Mouse (Mus musculus) CH12.LX (cell line): ENCODE data around the gene Kansl1l. TPM values are rescaled to one million over a fixed set of nuclear protein-coding genes. Genes with fewer than 3 reads are reported as not detected.

Experiments used
- DNase-seq: peaks from one replicate; pipeline ENCODE4 v3.0.0-alpha.2; 2013; ENCODE audit errors: extremely low read depth
- H3K27ac ChIP-seq: 2 replicates; pipeline ENCODE4 v1.5.1; 2012; ENCODE audit warnings: low read depth, mild to moderate bottlenecking, control low read depth, moderate library complexity; ENCODE audit not compliant: insufficient read depth
- H3K27me3 ChIP-seq: replicated peaks from 2 replicates; pipeline ENCODE3; 2012; ENCODE audit warnings: inconsistent platforms
- H3K36me3 ChIP-seq, 2 experiments: replicated peaks in 1 of 2; 2 replicates each; pipeline versions ENCODE3 to v1.6.1; 2012; ENCODE audit warnings: inconsistent platforms in 1 of 2, low read length in 1 of 2, mild to moderate bottlenecking in 1 of 2, mixed read lengths in 1 of 2, moderate library complexity in 1 of 2; ENCODE audit not compliant: control insufficient read depth in 1 of 2, insufficient read depth in 1 of 2
- H3K4me1 ChIP-seq, 2 experiments: 2 replicates each; pipeline ENCODE4 v1.6.1; 2012; ENCODE audit warnings: inconsistent platforms in 1 of 2, moderate library complexity in 1 of 2; ENCODE audit not compliant: insufficient read depth in 2 of 2, control insufficient read depth in 1 of 2
- H3K4me2 ChIP-seq: 2 replicates; pipeline ENCODE4 v1.6.1; 2012; ENCODE audit warnings: low read depth, mild to moderate bottlenecking, control low read depth; ENCODE audit not compliant: poor library complexity, insufficient read depth, severe bottlenecking
- H3K4me3 ChIP-seq, 3 experiments: fragments of 150-350 bp in 1 of 3; sonication (generic) in 1 of 3; replicated peaks in 1 of 3; 2 replicates each; pipeline versions ENCODE3 to v1.5.1; 2011 to 2012; ENCODE audit warnings: low read depth in 2 of 3, low read length in 2 of 3, mild to moderate bottlenecking in 2 of 3, moderate library complexity in 2 of 3, control low read depth in 1 of 3, improper control_type of control experiment in 1 of 3, inconsistent platforms in 1 of 3, mixed read lengths in 1 of 3; ENCODE audit not compliant: poor library complexity in 1 of 3
- H3K79me2 ChIP-seq: replicated peaks from 2 replicates; pipeline ENCODE4 v1.6.1; 2012; ENCODE audit warnings: mild to moderate bottlenecking, moderate library complexity; ENCODE audit not compliant: control insufficient read depth, poor library complexity, insufficient read depth, severe bottlenecking; ENCODE audit errors: extremely low read depth
- H3K9ac ChIP-seq: 2 replicates; pipeline ENCODE4 v1.6.1; 2012; ENCODE audit warnings: low read depth, mild to moderate bottlenecking, control low read depth, moderate library complexity; ENCODE audit not compliant: insufficient read depth
- H3K9me3 ChIP-seq: replicated peaks from 2 replicates; pipeline ENCODE3; 2012; ENCODE audit warnings: low read length, inconsistent platforms, mixed read lengths
- BHLHE40 ChIP-seq: IDR thresholded peaks from 2 replicates; pipeline ENCODE4 v1.6.1; 2011; ENCODE audit warnings: mild to moderate bottlenecking, low read depth, low read length, improper control_type of control experiment
- CHD1 ChIP-seq: IDR thresholded peaks from 2 replicates; pipeline ENCODE4 v1.6.1; 2012; ENCODE audit warnings: low read depth, low read length, improper control_type of control experiment, inconsistent platforms
- CHD2 ChIP-seq: IDR thresholded peaks from 2 replicates; pipeline ENCODE4 v1.6.1; 2011; ENCODE audit warnings: low read length, improper control_type of control experiment
- CTCF ChIP-seq, 2 experiments: IDR thresholded peaks in 1 of 2; conservative IDR thresholded peaks in 1 of 2; 2 replicates each; pipeline ENCODE4 v1.5.1; 2011 to 2012; ENCODE audit warnings: low read depth in 2 of 2, low read length in 2 of 2, improper control_type of control experiment in 1 of 2, inconsistent platforms in 1 of 2, mild to moderate bottlenecking in 1 of 2, moderate library complexity in 1 of 2
- ELF1 ChIP-seq: IDR thresholded peaks from 2 replicates; pipeline ENCODE4 v1.6.1; 2014; ENCODE audit warnings: low read depth, mild to moderate bottlenecking, inconsistent platforms, low read length, improper control_type of control experiment
- ETS1 ChIP-seq: conservative IDR thresholded peaks from 2 replicates; pipeline ENCODE4 v1.6.1; 2012; ENCODE audit warnings: low read depth, mild to moderate bottlenecking, inconsistent platforms, low read length, improper control_type of control experiment, moderate library complexity
- IRF4 ChIP-seq: IDR thresholded peaks from 2 replicates; pipeline ENCODE4 v1.6.1; 2014; ENCODE audit warnings: low read depth, mild to moderate bottlenecking, inconsistent platforms, low read length, improper control_type of control experiment
- JUND ChIP-seq: conservative IDR thresholded peaks from 2 replicates; pipeline ENCODE4 v1.6.1; 2011; ENCODE audit warnings: low read depth, low read length, improper control_type of control experiment
- MAX ChIP-seq: IDR thresholded peaks from 2 replicates; pipeline ENCODE4 v1.6.1; 2011; ENCODE audit warnings: low read length, improper control_type of control experiment
- MAZ ChIP-seq: IDR thresholded peaks from 2 replicates; pipeline ENCODE4 v1.6.1; 2012; ENCODE audit warnings: low read depth, mild to moderate bottlenecking, inconsistent platforms, low read length, improper control_type of control experiment, moderate library complexity
- MEF2A ChIP-seq: IDR thresholded peaks from 2 replicates; pipeline ENCODE4 v1.6.1; 2014; ENCODE audit warnings: low read depth, mild to moderate bottlenecking, inconsistent platforms, low read length, improper control_type of control experiment, borderline replicate concordance
- MXI1 ChIP-seq: IDR thresholded peaks from 2 replicates; pipeline ENCODE4 v1.6.1; 2011; ENCODE audit warnings: mild to moderate bottlenecking, low read depth, low read length, improper control_type of control experiment
- POLR2AphosphoS2 ChIP-seq: IDR thresholded peaks from 2 replicates; pipeline ENCODE4 v1.6.1; 2011; ENCODE audit warnings: low read depth, low read length, improper control_type of control experiment
- RAD21 ChIP-seq: IDR thresholded peaks from 2 replicates; pipeline ENCODE4 v1.6.1; 2011; ENCODE audit warnings: low read depth, mild to moderate bottlenecking, low read length, improper control_type of control experiment, moderate library complexity
- SMC3 ChIP-seq: IDR thresholded peaks from 2 replicates; pipeline ENCODE4 v1.6.1; 2011; ENCODE audit warnings: low read depth, low read length, improper control_type of control experiment
- TBP ChIP-seq: conservative IDR thresholded peaks from 2 replicates; pipeline ENCODE4 v1.6.1; 2011; ENCODE audit warnings: low read depth, low read length, improper control_type of control experiment
- TCF12 ChIP-seq: IDR thresholded peaks from 2 replicates; pipeline ENCODE4 v1.6.1; 2014; ENCODE audit warnings: low read depth, mild to moderate bottlenecking, inconsistent platforms, low read length, improper control_type of control experiment
- ZC3H11A ChIP-seq: IDR thresholded peaks from 2 replicates; pipeline ENCODE4 v1.6.1; 2012; ENCODE audit warnings: low read depth, mild to moderate bottlenecking, inconsistent platforms, low read length, improper control_type of control experiment
- ZNF384 ChIP-seq: IDR thresholded peaks from 2 replicates; pipeline ENCODE4 v1.6.1; 2012; ENCODE audit warnings: low read depth, low read length, improper control_type of control experiment, inconsistent platforms
- dilution Hi-C: fragments of 300-500 bp; cut with MboI; formaldehyde crosslinking; loops from 2 replicates; pipeline ENCODE4 v1.14.3; 2020; ENCODE audit warnings: low sequenced_read_pairs; ENCODE audit not compliant: extremely low pct_unique_long_range_greater_than_20kb, extremely low pct_ligation_motif_present
- in situ Hi-C: fragments of 300-500 bp; cut with MboI; formaldehyde crosslinking; loops from 3 replicates; pipeline ENCODE4 v1.14.3; 2019; ENCODE audit warnings: low sequenced_read_pairs, low pct_ligation_motif_present, low pct_unique_long_range_greater_than_20kb, mixed read lengths
- polyA plus RNA-seq: library from polyadenylated mRNA; unstranded; fragments of >175 nt; gene quantifications from 2 replicates; pipeline ENCODE4 v1.2.1, GENCODE M21; 2012; ENCODE audit warnings: low read depth; ENCODE audit not compliant: insufficient read length
- total RNA-seq, 2 experiments: library from RNA; depleted of rRNA; stranded (reverse); fragments of 300-350 nt in 1 of 2; fragments of >200 nt in 1 of 2; gene quantifications; 2 replicates each; pipeline ENCODE4 v1.2.3; 2012 to 2014

Gene Kansl1l
- total and polyA plus RNA-seq, 3 experiments: 2.8 to 6.0 (median 3.5) TPM

- no peak overlapping the region for H3K4me2 ChIP-seq
- in situ Hi-C loops: no loop called here
- H3K4me3 ChIP-seq: no peak overlapping the region
- H3K27me3 ChIP-seq: no peaks in the 10 kb centered on the region
- dilution Hi-C loops: no loop called here
- TF ChIP-seq ZNF384 (peak; percentile 73), RAD21 (no peak), MEF2A (no peak), CTCF (conservative IDR thresholded peaks at IDR 0.05 in 1 of 2, IDR thresholded peaks at IDR 0.05 in 1 of 2; ENCODE audit: low read depth in 2 of 2, low read length in 2 of 2) (no peak), ETS1 (no peak), POLR2AphosphoS2 (no peak)
- no peaks in the 10 kb centered on the region for H3K9me3 ChIP-seq
- H3K4me1 ChIP-seq: peaks cover 0 to 29% of the 10 kb centered on the region in 2 experiments; a peak in 2 of 4 replicates
- H3K79me2 ChIP-seq: no peaks in the 10 kb centered on the region
- peaks cover 41 to 57% of the 10 kb centered on the region in 2 experiments for H3K36me3 ChIP-seq
- DNase-seq: no peak
- H3K9ac ChIP-seq: no peak overlapping the region
- H3K27ac ChIP-seq: no peak overlapping the region
Measured at GRCm38 (mm10) chr1:66839135-66839534, 21.8 kb upstream of the Kansl1l start.

DNA sequence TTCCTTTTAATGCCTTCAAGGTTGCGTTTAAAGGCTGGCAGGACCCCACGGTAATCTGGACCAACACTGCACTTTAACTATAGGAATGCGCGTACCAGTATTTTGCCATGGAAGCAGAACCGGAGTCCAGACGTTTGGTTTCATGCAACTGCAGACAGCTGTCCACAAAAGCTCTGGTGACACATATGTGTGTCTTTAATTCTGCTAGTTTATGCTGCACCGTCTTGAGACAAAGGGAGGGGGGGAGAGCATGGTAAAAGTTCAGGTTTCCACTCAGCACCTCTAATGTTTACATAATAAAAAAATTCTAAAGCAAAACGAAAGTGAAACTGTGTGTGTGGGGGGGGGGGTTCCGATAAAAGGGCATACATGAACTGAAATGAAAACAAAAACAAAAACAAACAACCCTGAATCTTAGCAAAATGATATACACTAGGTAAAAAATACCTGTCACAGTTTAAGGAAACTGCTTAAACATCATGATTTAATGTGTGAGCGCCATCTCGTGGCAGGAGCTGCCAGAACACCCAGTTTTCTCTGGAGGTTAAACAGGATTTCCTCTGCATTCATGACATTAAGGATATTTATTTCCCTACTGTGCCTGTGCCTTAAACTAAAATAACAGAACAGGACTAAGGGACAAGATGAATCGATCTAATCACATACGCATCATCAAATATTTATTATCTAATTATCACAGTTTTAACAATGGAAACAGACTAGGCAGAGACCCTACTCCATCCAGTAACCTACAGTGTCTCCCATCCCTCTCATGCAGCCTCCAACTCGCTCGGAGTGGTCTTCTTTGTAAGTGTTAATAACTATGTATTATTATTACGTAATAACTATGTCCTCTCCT lies 21.1 kb upstream of the Kansl1l start:
- dilution Hi-C loops: no loop called here
- Histone ChIP-seq H3K9me3 (no peaks in the 10 kb centered on the region), H3K4me3 (no peak overlapping the region), H3K9ac (no peak overlapping the region), H3K4me2 (peak overlapping the region; percentile 94), H3K27ac (no peak overlapping the region), H3K79me2 (no peaks in the 10 kb centered on the region), H3K4me1 (peaks cover 0 to 29% of the 10 kb centered on the region in 2 experiments; a peak in 2 of 4 replicates), H3K27me3 (no peaks in the 10 kb centered on the region), H3K36me3 (peaks cover 43 to 60% of the 10 kb centered on the region in 2 experiments)
- peak; percentile 72 for DNase-seq
- in situ Hi-C loops: no loop called here
- TF ChIP-seq BHLHE40: no peak
- 0 out of 2 replicates have a peak, but pooled peaks have one; percentile 30 for TF ChIP-seq MEF2A
- TF ChIP-seq CTCF (conservative IDR thresholded peaks at IDR 0.05 in 1 of 2, IDR thresholded peaks at IDR 0.05 in 1 of 2; ENCODE audit: low read depth in 2 of 2, low read length in 2 of 2): peak; percentile 81 to 84
- peak; percentile 58 for TF ChIP-seq JUND
- TF ChIP-seq ZC3H11A: peak; percentile 63
- no peak for TF ChIP-seq CHD1
- peak; percentile 29; the same call in 1 of the 2 replicates for TF ChIP-seq ZNF384
- TF ChIP-seq CHD2: no peak
- TF ChIP-seq MXI1: no peak
- 0 out of 2 replicates have a peak, but pooled peaks have one; percentile 12 for TF ChIP-seq ELF1
- TF ChIP-seq MAZ: peak; percentile 44; the same call in 1 of the 2 replicates
- no peak for TF ChIP-seq TBP
- no peak for TF ChIP-seq TCF12
- TF ChIP-seq IRF4: peak; percentile 47; the same call in 1 of the 2 replicates
- TF ChIP-seq MAX: no peak
- TF ChIP-seq RAD21: peak; percentile 93
- peak; percentile 89 for TF ChIP-seq SMC3
